Mouse (Mus musculus) myocyte (in vitro differentiated cells): ENCODE results near the gene Hnrnpl. TPM values are rescaled to one million over a fixed set of nuclear protein-coding genes. Genes with fewer than 3 reads are reported as not detected.

Experiments used
- H3K27me3 ChIP-seq: one replicate; pipeline ENCODE4 v1.6.1; 2011; ENCODE audit not compliant: control insufficient read depth, insufficient read depth, insufficient read length
- H3K36me3 ChIP-seq: one replicate; pipeline ENCODE4 v1.6.1; 2011; ENCODE audit not compliant: control insufficient read depth, insufficient read depth
- H3K4me2 ChIP-seq: one replicate; pipeline ENCODE4 v1.6.1; 2011; ENCODE audit warnings: low read depth, control low read depth
- H3K4me3 ChIP-seq: one replicate; pipeline ENCODE4 v1.5.1; 2011; ENCODE audit warnings: mild to moderate bottlenecking, control low read depth, moderate library complexity
- H3K79me2 ChIP-seq: one replicate; pipeline ENCODE4 v1.6.1; 2011; ENCODE audit not compliant: control insufficient read depth, insufficient read depth
- H3ac ChIP-seq: one replicate; pipeline ENCODE4 v1.6.1; 2011; ENCODE audit not compliant: control insufficient read depth, insufficient read length
- CEBPB ChIP-seq: IDR thresholded peaks from 2 replicates; pipeline ENCODE4 v1.6.1; 2011; ENCODE audit warnings: mild to moderate bottlenecking, moderate library complexity; ENCODE audit not compliant: poor library complexity, insufficient read depth, severe bottlenecking
- E2F4 ChIP-seq: IDR thresholded peaks from one replicate; pipeline ENCODE4 v1.6.1; 2011; ENCODE audit warnings: mild to moderate bottlenecking, control low read depth, moderate library complexity; ENCODE audit not compliant: insufficient read depth
- MAX ChIP-seq: IDR thresholded peaks from one replicate; pipeline ENCODE4 v1.6.1; 2011; ENCODE audit warnings: low read depth, mild to moderate bottlenecking, control low read depth
- MYOD1 ChIP-seq, 3 experiments: IDR thresholded peaks; one replicate each; pipeline ENCODE4 v1.6.1; 2011; ENCODE audit warnings: control low read depth in 2 of 3, low read depth in 2 of 3, mild to moderate bottlenecking in 2 of 3, moderate library complexity in 1 of 3; ENCODE audit not compliant: insufficient read length in 2 of 3, control insufficient read depth in 1 of 3
- MYOG ChIP-seq, 3 experiments: IDR thresholded peaks; one replicate each; pipeline ENCODE4 v1.6.1; 2011; ENCODE audit warnings: control low read depth in 2 of 3, low read depth in 2 of 3, mild to moderate bottlenecking in 2 of 3; ENCODE audit not compliant: insufficient read length in 2 of 3, control insufficient read depth in 1 of 3, insufficient read depth in 1 of 3
- POLR2A ChIP-seq: IDR thresholded peaks from one replicate; pipeline ENCODE4 v1.6.1; 2011; ENCODE audit warnings: low read depth, mild to moderate bottlenecking, control low read depth, moderate library complexity; ENCODE audit not compliant: insufficient read length
- POLR2AphosphoS2 ChIP-seq: IDR thresholded peaks from one replicate; pipeline ENCODE4 v1.6.1; 2011; ENCODE audit warnings: low read depth, control low read depth; ENCODE audit not compliant: insufficient read length
- REST ChIP-seq: IDR thresholded peaks from one replicate; pipeline ENCODE4 v1.6.1; 2011; ENCODE audit warnings: mild to moderate bottlenecking, control low read depth, moderate library complexity; ENCODE audit not compliant: insufficient read depth, insufficient read length
- SRF ChIP-seq: IDR thresholded peaks from one replicate; pipeline ENCODE4 v1.6.1; 2011; ENCODE audit warnings: low read depth; ENCODE audit not compliant: control insufficient read depth, insufficient read length
- TCF12 ChIP-seq: IDR thresholded peaks from one replicate; pipeline ENCODE4 v1.6.1; 2011; ENCODE audit warnings: mild to moderate bottlenecking, control low read depth; ENCODE audit not compliant: poor library complexity, insufficient read depth, severe bottlenecking
- TCF3 ChIP-seq: IDR thresholded peaks from one replicate; pipeline ENCODE4 v1.6.1; 2011; ENCODE audit warnings: low read depth, control low read depth; ENCODE audit not compliant: insufficient read length
- USF1 ChIP-seq: IDR thresholded peaks from one replicate; pipeline ENCODE4 v1.6.1; 2011; ENCODE audit warnings: low read depth, mild to moderate bottlenecking, control low read depth, moderate library complexity
- polyA plus RNA-seq: library from polyadenylated mRNA; unstranded; fragments of >200 nt; fragmentation: generic; extraction: Trizol; gene quantifications from one replicate; pipeline ENCODE4 v1.2.1, GENCODE M21; 2012; ENCODE audit warnings: missing spikeins

Gene Hnrnpl
- polyA plus RNA-seq, 1 experiment = 230 TPM

GRCm38 (mm10) chr7:28794496-28794895 is 13.8 kb upstream of the Hnrnpl start:
- H3K36me3 ChIP-seq = no peaks in the 10 kb centered on the region
- TF ChIP-seq TCF3 (no peak), POLR2AphosphoS2 (no peak), CEBPB (no peak)
- no peak overlapping the region for H3K4me2 ChIP-seq
- no peak overlapping the region for H3K4me3 ChIP-seq
- H3K27me3 ChIP-seq = no peaks in the 10 kb centered on the region
- H3ac ChIP-seq = no peak overlapping the region
- H3K79me2 ChIP-seq = no peaks in the 10 kb centered on the region

GRCm38 (mm10) chr7:28795832-28796231 is 12.5 kb upstream of the Hnrnpl start:
- H3K36me3 ChIP-seq = no peaks in the 10 kb centered on the region
- H3K4me2 ChIP-seq = no peak overlapping the region
- no peaks in the 10 kb centered on the region for H3K27me3 ChIP-seq
- TF ChIP-seq POLR2A (no peak), TCF3 (no peak), MAX (no peak), TCF12 (no peak), REST (no peak), MYOG (IDR thresholded peaks at IDR 0.05; ENCODE audit: control insufficient read depth in 1 of 3, insufficient read depth in 1 of 3, insufficient read length in 2 of 3, low read depth in 2 of 3) (no peak), CEBPB (no peak), SRF (no peak), USF1 (no peak), POLR2AphosphoS2 (no peak)
- no peaks in the 10 kb centered on the region for H3K79me2 ChIP-seq
- no peak overlapping the region for H3K4me3 ChIP-seq
- no peak overlapping the region for H3ac ChIP-seq

DNA sequence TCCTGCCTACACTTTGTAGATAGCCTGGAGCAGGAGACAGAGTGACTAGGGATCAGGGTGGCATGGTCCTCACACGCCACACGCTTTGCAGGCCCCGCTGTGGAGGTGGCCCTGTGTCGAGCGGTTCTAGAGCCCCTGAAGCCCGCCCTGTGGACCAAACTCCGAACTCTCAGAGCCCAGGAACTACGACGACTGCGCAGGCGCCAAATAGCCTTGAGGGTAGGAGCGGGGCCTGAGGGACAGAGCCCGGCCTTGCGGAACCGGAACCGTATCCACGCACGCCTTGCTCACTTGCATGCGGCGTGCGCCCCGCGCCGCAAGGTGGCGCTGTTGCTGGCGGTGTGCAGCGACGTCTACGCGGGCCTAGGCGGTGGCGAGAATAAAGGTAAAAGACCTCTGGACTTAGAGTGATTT is 11.8 kb upstream of the Hnrnpl start:
- Histone ChIP-seq H3K27me3 (no peaks in the 10 kb centered on the region), H3ac (no peak overlapping the region), H3K4me2 (no peak overlapping the region), H3K79me2 (no peaks in the 10 kb centered on the region), H3K4me3 (no peak overlapping the region), H3K36me3 (no peaks in the 10 kb centered on the region)
- no peak for TF ChIP-seq TCF12
- no peak for TF ChIP-seq CEBPB
- peak; percentile 17 for TF ChIP-seq POLR2A
- TF ChIP-seq SRF = no peak
- no peak for TF ChIP-seq REST
- TF ChIP-seq MAX = no peak
- TF ChIP-seq MYOG (IDR thresholded peaks at IDR 0.05; ENCODE audit: control insufficient read depth in 1 of 3, insufficient read depth in 1 of 3, insufficient read length in 2 of 3, low read depth in 2 of 3) = no peak
- peak in 1 of 3 experiments; percentile 8 for TF ChIP-seq MYOD1 (IDR thresholded peaks at IDR 0.05; ENCODE audit: control insufficient read depth in 1 of 3, insufficient read length in 2 of 3, low read depth in 2 of 3)
- no peak for TF ChIP-seq USF1
- no peak for TF ChIP-seq E2F4
- no peak for TF ChIP-seq TCF3

GRCm38 (mm10) chr7:28799994-28800393 is 8.3 kb upstream of the Hnrnpl start:
- no peak overlapping the region for H3ac ChIP-seq
- H3K27me3 ChIP-seq = no peaks in the 10 kb centered on the region
- no peak overlapping the region for H3K4me2 ChIP-seq
- H3K36me3 ChIP-seq = no peaks in the 10 kb centered on the region
- H3K4me3 ChIP-seq = no peak overlapping the region
- H3K79me2 ChIP-seq = no peaks in the 10 kb centered on the region
- TF ChIP-seq MAX (no peak), MYOD1 (IDR thresholded peaks at IDR 0.05; ENCODE audit: control insufficient read depth in 1 of 3, insufficient read length in 2 of 3, low read depth in 2 of 3) (no peak), POLR2AphosphoS2 (no peak), MYOG (IDR thresholded peaks at IDR 0.05; ENCODE audit: control insufficient read depth in 1 of 3, insufficient read depth in 1 of 3, insufficient read length in 2 of 3, low read depth in 2 of 3) (no peak), TCF3 (no peak), USF1 (no peak), TCF12 (no peak), CEBPB (no peak)

GRCm38 (mm10) chr7:28801451-28801850 is 6.9 kb upstream of the Hnrnpl start:
- TF ChIP-seq MYOD1 (IDR thresholded peaks at IDR 0.05; ENCODE audit: control insufficient read depth in 1 of 3, insufficient read length in 2 of 3, low read depth in 2 of 3) (no peak), MYOG (IDR thresholded peaks at IDR 0.05; ENCODE audit: control insufficient read depth in 1 of 3, insufficient read depth in 1 of 3, insufficient read length in 2 of 3, low read depth in 2 of 3) (no peak), E2F4 (no peak), USF1 (no peak), POLR2A (no peak)
- Histone ChIP-seq H3K36me3 (no peaks in the 10 kb centered on the region), H3ac (no peak overlapping the region), H3K79me2 (no peaks in the 10 kb centered on the region), H3K27me3 (no peaks in the 10 kb centered on the region), H3K4me3 (no peak overlapping the region), H3K4me2 (no peak overlapping the region)
